Mouse (Mus musculus) layer of hippocampus, postnatal 25 days (tissue): ENCODE results near the gene Tcp11l1. TPM values are rescaled to one million over a fixed set of nuclear protein-coding genes. Genes with fewer than 3 reads are reported as not detected.

ENCODE experiments used
- DNase-seq, 2 experiments: peaks; one replicate each; pipeline ENCODE4 v3.0.0; 2022; ENCODE audit warnings: mixed read lengths in 2 of 2, low spot score in 1 of 2; ENCODE audit errors: extremely low spot score in 1 of 2
- total RNA-seq, 2 experiments: library from RNA; stranded (reverse); gene quantifications; 2 replicates each; pipeline ENCODE4 v1.2.3; 2021

Tcp11l1 gene
- 10 to 100 TPM; 35.5 to 46.3 TPM for total RNA-seq

DNA sequence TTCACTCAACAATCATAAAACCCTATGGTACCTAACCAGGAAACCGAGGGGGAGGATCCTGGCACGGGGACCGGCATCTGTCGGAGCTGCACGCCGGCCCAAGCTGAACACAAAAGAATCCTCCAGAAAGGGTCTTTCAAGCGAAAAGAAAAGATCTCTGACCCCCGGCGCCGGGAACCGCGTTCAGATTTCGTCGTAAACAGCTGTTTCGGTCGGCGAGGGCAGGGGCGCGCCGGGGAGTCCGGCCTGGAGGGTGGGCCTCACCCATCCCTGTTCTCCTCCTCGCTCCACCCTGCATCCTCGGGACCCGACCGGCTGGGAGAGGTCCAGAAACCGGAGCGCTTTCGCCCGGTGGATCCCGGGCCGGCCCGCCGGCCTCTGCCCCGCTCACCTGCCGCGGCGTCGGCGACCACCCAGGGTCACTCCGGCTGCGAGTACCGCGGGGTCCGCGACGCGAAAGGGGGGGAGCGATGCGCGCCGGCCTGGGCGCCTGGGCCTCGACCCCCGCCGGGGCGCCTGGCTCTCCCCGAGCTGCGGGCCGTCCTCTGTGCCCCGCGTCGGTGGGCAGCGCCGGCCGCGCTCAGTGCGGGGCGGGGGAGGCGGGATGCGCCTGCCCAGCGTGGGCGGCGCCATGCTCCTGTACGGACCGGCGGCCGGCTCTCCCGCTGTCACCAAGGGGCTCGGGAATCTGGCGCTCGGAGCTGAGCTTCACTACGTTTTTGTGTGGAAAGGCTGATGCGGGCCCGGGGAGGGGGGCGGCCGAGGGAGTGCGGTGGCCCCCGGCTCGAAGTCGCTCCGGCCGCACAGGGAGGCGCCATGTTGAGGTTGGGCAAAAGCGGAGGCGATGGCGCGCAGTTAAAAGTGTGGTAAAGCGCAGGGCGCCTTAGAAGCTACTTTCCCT is at the start of gene Tcp11l1:
Tcp11l1 (minus strand) TSS at position 585 of the 901 bp plus-strand sequence.
- DNase-seq, result peak; percentile 63 to 67

DNA sequence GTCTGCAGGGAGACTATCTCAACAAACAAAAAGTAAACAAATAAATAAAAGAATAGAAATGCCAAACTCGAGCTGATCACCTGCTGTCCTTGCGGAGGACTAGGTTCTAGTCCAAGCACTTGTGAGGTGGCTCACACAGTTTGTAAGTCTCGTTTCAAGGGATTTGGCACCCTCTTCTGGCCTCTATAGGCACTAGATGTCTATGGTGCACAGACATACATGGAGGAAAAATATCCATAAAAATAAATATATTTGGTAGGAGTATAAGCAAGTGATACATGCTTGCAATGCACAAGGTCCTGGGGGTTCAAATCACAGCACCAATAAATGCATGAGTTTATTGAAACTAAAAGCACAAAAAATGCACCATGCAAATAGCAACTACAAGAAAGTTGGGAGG is 38.6 kb upstream of the Tcp11l1 start:
- DNase-seq, result no peak

DNA sequence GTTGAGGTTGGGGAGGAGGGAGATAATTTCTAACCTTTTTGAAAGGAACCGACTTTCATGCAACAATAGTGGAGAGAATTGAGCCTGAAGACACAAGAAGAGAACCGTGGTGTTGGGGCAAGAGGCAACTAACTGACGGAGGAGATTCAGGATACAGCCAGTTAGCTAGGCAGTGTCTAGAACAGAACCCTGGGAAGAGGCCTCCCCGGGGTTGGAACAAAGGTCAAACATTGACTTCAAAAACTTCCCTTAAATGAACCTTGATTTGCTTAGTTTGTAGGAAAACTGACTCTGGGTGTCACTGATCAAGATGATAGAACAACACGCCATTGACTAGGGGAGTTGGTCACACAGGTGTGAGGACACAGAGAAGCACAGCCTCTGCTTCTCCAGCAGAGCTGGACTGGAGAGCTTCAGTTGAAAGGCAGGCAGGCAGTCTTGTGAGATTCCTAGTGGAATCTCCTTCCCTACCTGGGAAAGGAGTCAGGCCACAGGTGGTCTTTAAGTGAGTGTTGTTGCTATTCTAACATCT is 36.7 kb upstream of the Tcp11l1 start:
- no peak for DNase-seq

DNA sequence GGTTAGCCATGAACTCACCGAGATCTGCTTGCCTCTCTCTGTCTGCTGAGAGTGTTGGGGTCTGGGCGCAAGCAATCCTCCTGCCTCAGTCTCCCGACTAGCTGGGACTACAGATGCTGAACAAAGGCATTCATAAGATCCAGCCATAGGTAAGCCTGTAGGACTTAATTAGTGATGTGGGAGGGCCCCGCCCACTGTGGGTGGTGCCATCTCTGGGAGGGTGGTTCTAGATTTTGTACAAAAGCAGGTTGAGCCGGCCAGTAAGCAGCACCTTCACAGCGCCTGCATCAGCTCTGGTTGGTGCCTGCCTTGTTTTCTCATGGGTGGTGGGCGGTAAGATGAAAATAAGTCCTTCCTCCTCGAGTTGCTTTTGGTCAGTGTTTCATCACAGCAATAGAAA is 34.3 kb upstream of the Tcp11l1 start:
- no peak for DNase-seq

DNA sequence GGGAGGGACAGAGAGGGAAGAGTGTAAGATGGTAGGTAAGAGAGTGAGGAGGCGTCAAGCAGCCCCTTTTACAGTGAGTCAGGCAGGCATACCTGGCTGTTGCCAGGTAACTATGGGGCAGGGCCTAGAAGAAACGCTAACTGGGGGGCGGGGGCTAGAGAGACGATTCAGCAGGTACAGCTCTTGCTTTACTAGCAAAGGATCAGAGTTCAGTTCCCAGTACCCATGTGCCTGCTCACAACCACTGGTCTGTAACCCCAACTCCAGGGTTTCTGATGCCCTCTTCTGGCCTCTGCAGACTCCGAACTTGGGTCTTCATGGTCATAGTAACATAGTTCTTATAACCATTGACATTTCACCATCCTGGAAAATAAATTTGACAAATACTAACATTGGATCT is 32.0 kb upstream of the Tcp11l1 start:
- no peak for DNase-seq

DNA sequence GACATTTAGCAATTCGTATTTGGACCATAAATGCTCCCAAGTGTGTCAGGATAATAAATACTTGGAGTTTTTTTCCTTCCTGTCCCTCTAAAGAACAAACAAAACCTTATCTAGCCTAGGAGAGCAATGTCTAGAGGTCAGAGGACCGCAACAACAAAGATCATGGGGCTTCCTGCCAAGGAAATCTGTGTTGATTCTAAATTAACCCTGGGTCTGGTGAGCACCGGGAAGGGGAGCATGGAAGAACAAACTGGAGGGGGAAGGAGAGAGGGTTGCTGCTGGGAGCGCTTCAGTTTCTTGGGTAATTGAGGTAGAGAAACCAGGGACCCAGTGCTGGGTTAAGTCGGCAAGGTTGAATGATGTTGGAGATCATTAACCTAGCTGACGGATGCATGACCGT is 31.2 kb upstream of the Tcp11l1 start:
- DNase-seq, result no peak

DNA sequence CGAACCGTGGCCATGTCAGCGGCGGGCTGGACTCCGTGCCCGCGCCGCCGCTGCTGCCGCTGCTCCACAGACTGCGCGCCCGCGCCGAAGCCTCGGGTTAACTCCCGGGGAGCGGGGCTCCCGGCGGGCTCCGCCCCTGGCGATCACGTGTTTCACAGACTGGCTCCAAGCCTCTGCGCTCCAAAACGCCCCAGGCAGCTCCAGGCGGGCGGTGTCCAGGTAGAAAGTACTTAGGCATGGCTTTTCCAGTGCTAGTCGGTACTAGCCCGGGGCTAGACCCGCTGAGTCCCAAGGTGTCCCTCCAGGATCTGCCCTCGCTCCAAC is 30.7 kb upstream of the Tcp11l1 start, which contains the start of gene Depdc7:
Depdc7 (minus strand) TSS at position 138 of the 324 bp plus-strand sequence.
- DNase-seq, result peak; percentile 76

DNA sequence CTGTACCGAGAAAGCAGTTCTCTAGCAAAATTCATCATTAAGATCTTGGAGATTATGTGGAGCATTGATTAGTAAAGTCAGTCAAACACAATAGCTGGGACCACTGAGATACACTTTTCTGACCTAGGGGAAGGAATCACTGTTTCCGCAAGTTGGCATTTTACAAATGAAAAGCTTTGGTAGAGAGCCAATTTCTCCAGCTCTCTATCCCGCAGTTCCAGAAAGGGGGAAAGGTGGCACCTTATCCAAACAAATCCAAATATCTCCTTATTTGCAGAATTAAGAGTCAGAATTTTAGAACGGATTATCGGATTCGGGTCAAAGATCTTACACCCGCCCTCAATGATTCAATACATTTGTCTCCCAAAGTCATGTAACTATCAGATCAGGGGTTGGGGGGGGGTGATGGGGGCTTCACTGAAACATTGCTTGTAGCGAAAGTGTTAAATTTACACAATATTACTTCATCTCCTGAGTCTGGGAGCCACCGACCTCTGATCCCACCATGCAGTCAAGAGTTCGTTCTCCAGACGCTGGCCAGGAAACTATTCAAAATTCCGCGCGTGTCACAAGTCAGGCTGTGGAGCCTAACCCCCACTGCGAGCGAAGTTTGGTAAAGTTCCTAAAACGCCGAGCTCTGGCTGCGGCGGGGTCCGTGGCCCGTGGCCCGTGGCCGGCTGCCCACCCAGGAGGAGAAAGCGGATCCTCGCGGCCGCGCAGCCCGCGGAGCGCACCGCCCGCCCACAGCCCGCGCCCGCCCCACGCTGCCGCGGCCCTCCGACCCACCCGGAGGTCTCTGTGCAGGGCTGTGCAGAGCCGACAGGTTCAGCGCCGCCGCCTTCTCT is 30.1 kb upstream of the Tcp11l1 start:
- DNase-seq, result no peak

DNA sequence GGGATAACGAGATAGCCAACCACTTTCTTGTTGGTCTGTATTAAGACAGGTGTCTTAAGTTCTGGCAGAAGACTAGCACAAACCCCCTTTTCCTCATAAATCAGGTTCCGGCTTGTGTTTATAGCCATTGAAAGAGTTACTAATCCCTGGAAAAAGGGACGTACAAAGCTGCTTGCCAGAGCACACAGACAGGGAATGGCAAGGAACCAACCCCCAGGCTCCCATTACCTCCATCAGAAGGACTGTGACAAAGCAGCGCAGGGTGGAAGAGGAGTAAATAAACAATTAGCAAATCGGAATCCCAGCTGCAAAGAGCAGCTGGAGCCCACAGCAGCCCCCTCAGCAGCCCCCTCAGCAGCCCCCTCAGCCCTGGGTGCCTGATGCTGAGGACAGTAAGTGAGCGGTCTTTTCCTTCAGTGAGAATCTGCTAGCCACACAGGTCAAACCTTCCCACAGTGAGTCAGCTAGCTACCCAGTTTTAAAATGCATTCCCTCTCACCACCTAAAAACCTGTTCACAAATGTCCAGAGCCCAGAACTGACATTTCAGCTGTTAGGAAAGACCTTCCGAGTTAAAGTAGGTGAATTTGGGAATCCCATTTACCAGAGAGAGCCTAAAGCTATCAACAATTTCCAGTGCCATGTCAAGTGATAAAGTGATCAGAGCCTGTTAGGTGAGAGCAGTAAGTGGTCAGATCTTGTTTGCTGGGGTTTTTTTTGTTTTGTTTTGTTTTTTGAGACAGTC is 29.2 kb upstream of the Tcp11l1 start:
- no peak for DNase-seq

DNA sequence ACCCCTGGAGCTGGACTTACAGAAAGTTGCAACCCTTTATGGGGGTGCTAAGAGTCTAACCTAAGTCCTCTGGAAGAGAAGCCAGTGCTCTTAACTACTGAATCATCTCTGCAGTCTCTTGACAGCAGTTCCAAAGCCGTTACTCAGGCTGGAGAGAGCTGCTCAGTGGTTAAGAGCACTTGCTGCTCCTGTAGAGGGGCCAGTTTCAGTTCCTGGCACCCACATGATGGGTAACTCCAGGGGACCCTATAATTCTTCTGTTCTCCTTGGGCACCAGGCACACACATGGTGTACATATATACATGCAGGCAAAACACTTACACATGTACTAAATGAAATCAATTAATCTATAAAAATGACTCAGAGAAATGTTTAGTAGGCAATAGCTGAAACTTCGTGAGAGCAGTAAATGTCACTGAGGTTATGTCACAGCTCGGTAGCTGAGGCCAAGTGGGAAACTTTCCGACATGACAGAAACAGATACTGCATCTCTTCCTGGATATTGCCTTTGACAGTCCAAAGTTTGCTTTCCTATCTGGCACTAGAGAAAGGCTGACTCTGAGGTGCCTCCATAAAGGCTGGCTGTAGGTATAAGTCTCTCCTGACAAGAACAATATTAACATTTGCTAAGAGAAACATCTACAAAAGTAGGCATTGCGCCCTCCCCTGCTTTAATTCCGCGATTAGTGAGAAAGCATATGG is 28.4 kb upstream of the Tcp11l1 start:
- DNase-seq, result no peak

DNA sequence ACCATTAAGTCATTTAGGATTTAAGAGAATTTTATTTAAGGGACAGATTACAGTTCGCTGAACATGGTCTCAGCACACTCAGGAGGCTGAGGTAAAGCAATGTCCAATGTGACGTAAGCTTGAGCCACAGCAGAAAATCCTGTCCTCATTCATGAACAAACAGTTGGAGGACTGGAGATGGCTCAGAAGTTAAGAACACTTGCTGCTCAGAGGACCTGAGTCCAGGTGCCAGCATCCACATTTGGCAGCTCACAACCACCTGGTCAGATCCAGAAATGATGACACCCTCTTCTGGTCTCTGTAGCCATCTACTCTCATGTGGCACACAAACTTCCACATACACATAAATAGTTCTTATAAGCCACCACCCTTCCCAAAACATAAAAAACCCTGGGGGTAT is 27.7 kb upstream of the Tcp11l1 start:
- DNase-seq, result no peak

DNA sequence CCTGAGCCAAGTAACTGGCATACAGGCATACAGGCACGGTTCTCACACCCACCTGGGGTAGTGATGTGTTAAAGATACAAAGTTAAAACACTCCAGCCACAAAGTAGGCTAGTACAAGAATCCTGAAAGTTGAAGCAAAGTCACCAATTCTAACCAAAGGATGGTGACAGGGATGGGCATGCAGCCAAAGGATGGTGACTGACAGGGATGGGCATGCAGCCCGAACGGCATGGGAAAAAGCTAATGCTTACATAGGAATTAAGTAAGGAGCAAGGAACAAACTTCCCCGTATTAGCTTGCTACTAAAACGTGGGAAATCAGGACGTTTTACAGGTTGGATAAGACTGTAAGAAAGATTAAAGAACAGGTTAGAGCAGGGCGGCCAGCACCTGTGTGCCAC is 24.3 kb upstream of the Tcp11l1 start:
- no peak for DNase-seq

DNA sequence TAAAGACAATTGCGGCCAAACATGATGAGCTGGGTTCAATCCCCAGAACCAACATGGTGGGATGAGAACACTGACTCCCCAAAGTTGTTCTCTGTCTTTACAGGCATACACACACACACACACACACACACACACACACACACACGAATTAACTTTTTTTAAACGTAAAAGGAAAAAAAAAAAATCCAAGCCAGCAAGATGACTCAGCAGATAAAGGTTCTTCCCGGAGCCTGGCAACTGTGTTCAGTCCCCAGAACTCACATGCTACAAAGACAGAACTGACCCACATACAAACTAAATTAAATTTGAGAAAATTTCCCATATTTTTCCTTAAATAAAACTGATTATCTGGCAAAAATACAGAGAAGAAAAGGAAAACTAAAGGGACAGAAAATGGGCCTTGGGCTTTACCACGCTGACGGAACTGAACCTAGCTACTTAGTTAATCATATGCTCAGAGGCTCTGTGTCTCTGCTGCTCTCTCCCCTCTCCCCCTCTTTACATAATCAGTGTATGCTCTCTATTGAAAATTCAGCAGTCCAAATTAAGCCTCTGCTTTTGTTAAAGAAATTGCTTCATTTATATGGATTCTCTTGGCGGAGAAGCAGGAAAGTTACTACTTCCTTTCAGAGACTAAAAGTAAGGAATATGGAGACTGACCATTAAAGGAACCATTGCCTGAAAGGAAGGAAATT is 20.7 kb upstream of the Tcp11l1 start:
- DNase-seq, result no peak

DNA sequence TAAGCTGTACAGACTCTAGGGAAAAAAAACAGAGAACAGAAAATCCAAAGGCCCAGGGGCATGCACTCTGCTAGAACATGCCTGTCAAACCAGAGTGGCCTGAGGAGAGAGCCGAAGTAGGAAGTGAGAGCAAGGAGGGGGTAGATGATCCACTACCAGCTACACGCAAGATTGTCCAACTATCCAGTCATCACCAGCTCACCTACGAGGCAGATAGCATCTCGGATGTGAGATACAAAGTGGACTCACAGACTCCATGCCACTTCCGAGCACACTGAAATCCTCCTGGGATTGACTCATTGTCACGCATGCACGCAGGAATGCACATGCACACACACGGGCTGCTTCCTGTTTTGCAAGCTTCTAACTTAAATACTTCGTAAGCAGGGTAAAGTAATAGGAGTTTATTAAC is 20.1 kb upstream of the Tcp11l1 start:
- no peak for DNase-seq

DNA sequence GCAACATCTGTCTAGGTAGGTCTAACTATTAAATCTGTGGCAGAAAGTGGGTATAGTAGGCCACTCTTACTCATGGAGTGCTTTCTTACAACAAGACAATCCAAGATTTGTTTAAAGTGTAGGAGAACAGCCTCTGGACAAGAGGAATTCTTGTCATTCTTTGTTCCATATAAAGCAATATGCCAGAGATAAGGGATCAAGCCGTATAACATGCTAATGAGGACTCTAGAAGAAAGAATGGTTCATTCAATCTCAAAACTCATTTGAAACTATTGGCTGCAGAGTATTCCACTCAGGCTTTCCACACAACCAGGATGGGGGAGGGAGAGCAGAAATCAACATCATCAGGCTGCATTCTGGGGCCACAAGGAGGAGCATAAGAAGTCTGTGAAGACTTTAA is 15.4 kb upstream of the Tcp11l1 start:
- no peak for DNase-seq

DNA sequence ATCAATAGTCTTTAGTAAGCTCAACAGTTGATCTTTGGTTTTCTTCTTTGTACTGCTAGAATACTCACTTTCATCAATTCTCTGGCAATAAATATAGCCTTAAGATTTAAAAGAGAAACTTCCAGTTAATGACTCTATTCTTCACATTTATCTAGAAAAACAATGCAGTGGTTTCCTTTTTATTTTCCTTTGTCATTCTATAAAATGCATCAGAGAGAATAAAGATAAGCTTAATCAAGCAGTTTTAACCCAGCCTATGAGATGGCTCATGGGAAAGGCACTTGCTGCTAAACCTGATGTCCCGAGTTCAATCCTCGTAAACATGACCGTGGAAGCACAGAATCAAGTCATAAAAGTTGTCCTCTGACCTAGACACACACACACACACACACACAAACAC is 10.1 kb upstream of the Tcp11l1 start:
- no peak for DNase-seq

DNA sequence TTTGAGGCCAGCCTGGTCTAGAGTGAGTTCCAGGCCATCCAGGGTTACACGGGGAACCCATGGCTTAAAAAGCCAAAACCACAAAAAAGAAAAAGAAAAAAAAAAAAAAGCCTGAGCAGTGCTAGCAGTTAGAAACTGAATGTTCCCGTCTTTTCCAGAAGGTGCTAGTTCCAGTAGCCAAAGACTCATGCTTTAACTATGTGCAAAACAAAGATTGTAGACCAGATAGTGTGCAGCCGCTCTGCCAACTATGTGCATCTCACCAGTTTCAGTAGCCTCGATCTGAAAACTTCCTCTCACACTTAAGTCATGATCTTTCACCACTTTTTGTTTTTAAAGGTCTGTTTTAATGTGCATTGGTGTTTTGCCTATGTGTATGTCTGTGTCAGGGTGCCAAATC is 5.9 kb upstream of the Tcp11l1 start:
- no peak for DNase-seq

DNA sequence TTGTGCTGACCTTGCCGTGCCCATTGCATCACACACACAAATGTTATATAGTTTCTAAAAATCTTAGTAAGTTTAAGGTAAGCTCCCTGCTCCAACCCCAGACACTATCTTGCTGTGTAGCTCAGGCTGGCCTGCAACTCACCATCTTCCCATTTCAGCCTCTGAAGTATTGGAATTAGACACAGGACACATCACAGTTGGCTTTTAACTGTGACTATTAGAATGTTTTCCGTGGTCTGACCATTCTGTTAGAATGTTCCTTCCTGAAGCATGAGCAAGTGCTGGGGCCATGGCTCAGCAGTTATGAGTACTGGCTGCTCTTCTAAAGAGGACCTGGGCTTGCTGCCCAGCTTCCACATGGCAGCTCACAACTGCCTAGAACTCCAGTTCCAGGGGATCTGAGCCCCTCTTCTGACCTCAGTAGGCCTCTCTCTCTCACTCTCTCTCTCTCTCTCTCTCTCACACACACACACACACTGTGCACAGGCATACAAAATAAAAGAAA is 5.3 kb upstream of the Tcp11l1 start:
- no peak for DNase-seq

DNA sequence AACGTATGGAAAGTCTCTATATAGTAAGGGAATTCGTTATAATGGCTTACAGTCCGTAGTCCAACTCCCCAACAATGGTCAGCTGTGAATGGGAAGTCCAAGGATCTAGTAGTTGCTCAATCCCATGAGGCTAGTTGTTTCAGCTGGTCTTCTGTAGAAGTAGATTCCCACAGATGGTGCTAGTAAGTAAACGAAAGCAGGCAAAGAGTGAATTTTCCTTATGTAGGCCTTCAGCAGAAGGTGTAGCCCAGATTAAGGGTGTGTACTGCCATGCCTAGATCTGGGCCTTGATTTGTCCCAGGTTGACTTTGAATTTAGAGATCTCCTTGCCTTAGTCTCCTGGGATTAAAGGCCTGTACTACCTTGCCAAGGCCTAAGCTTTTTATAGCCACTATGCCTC is 4.3 kb upstream of the Tcp11l1 start, which contains the start of gene Pin1rt1:
Pin1rt1 (minus strand) TSS at position 101 of the 400 bp plus-strand sequence.
- no peak for DNase-seq
